Mouse (Mus musculus) midbrain, embryonic 11.5 days (tissue): ENCODE data around the gene Arid5a. TPM values are rescaled to one million over a fixed set of nuclear protein-coding genes. Genes with fewer than 3 reads are reported as not detected.

ENCODE experiments used
- ATAC-seq: fragments of 200-750 bp; cut with Nextera tagmentation; 2 replicates; pipeline ENCODE4 v1.8.0; 2017; ENCODE audit warnings: moderate TSS enrichment, moderate library complexity; ENCODE audit not compliant: low FRiP score
- DNase-seq: peaks from one replicate; pipeline ENCODE4 v3.0.0; 2015; ENCODE audit warnings: low spot score; ENCODE audit errors: missing footprints
- H3K27ac ChIP-seq: fragments of 300-500 bp; sonication (generic); 2 replicates; pipeline ENCODE4 v1.5.1; 2014; ENCODE audit warnings: low read depth, low read length
- H3K27me3 ChIP-seq: fragments of 300-500 bp; sonication (generic); 2 replicates; pipeline ENCODE4 v1.6.1; 2014; ENCODE audit warnings: mild to moderate bottlenecking, low read length, moderate library complexity, mixed read lengths; ENCODE audit not compliant: control insufficient read depth, insufficient read depth
- H3K36me3 ChIP-seq: fragments of 300-500 bp; sonication (generic); 2 replicates; pipeline ENCODE4 v1.6.1; 2014; ENCODE audit warnings: mild to moderate bottlenecking, low read length, moderate library complexity, mixed read lengths; ENCODE audit not compliant: control insufficient read depth, insufficient read depth
- H3K4me1 ChIP-seq: fragments of 300-500 bp; sonication (generic); 2 replicates; pipeline ENCODE4 v1.6.1; 2014; ENCODE audit warnings: low read length; ENCODE audit not compliant: control insufficient read depth, insufficient read depth
- H3K4me2 ChIP-seq: fragments of 300-500 bp; sonication (generic); 2 replicates; pipeline ENCODE4 v1.6.1; 2014; ENCODE audit warnings: mild to moderate bottlenecking, moderate library complexity
- H3K4me3 ChIP-seq: fragments of 300-500 bp; sonication (generic); 2 replicates; pipeline ENCODE4 v1.5.1; 2014; ENCODE audit warnings: low read depth, low read length
- H3K9ac ChIP-seq: fragments of 300-500 bp; sonication (generic); 2 replicates; pipeline ENCODE4 v1.6.1; 2014; ENCODE audit warnings: low read length
- H3K9me3 ChIP-seq: fragments of 300-500 bp; sonication (generic); 2 replicates; pipeline ENCODE4 v1.6.1; 2016; ENCODE audit warnings: low read length; ENCODE audit not compliant: control insufficient read depth
- WGBS: fragments of 180-500 bp; shearing (Covaris S2); extraction: QIAGEN DNeasy Blood & Tissue Kit; methylation state at CpG from one replicate; pipeline ENCODE4 v1.1.7; 2014; 5-methylcytosine and 5-hydroxymethylcytosine counted together
- polyA plus RNA-seq: library from polyadenylated mRNA; unstranded; fragments of >200 nt; fragmentation: Nextera tagmentation; extraction: Ambion mirVana; gene quantifications from 2 replicates; pipeline ENCODE4 v1.2.1, GENCODE M21; 2014

The Arid5a gene
- polyA plus RNA-seq, 1 experiment from 2014 or later, result 2.0 TPM

DNA sequence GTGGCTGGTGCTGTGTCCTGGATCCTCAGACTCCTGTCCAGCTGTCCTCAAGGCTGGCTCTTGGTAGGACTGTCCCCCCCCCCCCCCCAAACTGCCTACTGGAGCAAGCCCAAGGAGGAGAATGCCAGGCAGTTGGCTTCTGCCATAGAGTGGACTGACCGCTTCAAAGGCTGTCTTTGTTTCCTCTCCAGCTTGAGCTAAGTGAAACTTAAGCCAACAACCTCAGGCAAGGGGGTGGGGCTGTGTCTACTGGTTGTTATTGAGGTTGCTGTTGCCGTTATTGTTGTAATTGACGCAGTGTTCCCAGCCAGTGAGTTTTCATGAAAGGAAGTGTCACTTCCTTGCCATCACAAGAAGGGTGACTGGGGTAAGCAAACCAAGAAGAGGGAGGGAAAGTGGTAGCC lies 2.0 kb downstream of the Arid5a start:
- Histone ChIP-seq H3K4me3 (no peak overlapping the region), H3K9ac (no peak overlapping the region), H3K27ac (no peak overlapping the region), H3K4me1 (peaks cover 8% of the 10 kb centered on the region), H3K4me2 (no peak overlapping the region), H3K9me3 (no peaks in the 10 kb centered on the region), H3K36me3 (no peaks in the 10 kb centered on the region), H3K27me3 (peaks cover 13% of the 10 kb centered on the region; the same call in 1 of the 2 replicates)
- DNase-seq (peak; percentile 79), ATAC-seq (no peak)
- 26% methylated on average over 3 of the region's 3 CpGs for WGBS

- Histone ChIP-seq H3K9ac (no peak overlapping the region), H3K27ac (no peak overlapping the region), H3K4me2 (no peak overlapping the region), H3K4me1 (no peaks in the 10 kb centered on the region), H3K9me3 (no peaks in the 10 kb centered on the region), H3K36me3 (no peaks in the 10 kb centered on the region), H3K27me3 (no peaks in the 10 kb centered on the region), H3K4me3 (no peak overlapping the region)
- DNase-seq (peak; percentile 82), ATAC-seq (no peak)
- 88% methylated on average over 11 of the region's 11 CpGs for WGBS
These were observed 7.6 kb downstream of the Arid5a start for GRCm38 (mm10) chr1:36314959-36315775.

- no peak overlapping the region for H3K4me2 ChIP-seq
- H3K9ac ChIP-seq, result no peak overlapping the region
- H3K27me3 ChIP-seq, result no peaks in the 10 kb centered on the region
- H3K9me3 ChIP-seq, result no peaks in the 10 kb centered on the region
- DNase-seq, result peak; percentile 56
- no peak for ATAC-seq
- 89% methylated on average over 2 of the region's 2 CpGs for whole genome bisulfite sequencing
- no peaks in the 10 kb centered on the region for H3K4me1 ChIP-seq
- no peak overlapping the region for H3K27ac ChIP-seq
- H3K4me3 ChIP-seq, result no peak overlapping the region
- H3K36me3 ChIP-seq, result no peaks in the 10 kb centered on the region
These were observed 8.2 kb downstream of the Arid5a start for GRCm38 (mm10) chr1:36315776-36316100.

DNA sequence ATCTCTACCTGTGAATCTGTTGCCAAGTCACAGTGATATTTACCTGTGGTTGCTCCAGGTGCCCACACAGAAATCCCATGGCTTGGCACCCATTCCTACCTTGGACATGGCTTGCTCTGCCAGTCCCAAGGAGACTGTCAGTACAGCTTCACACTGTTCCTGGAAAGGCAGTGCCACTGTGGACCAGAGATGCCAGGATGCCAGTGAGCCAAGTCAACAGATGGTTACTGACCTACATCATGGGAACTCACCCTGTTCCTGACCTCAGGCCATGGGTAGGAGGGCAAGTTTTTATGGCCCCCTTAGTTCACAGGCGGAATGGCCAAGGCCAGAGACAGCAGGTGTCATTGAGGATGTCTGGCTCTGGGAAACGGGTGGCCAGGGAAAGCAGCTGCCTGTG lies 13.6 kb downstream of the Arid5a start:
- no peak overlapping the region for H3K4me3 ChIP-seq
- H3K36me3 ChIP-seq, result no peaks in the 10 kb centered on the region
- H3K27me3 ChIP-seq, result no peaks in the 10 kb centered on the region
- no peaks in the 10 kb centered on the region for H3K4me1 ChIP-seq
- no peak for ATAC-seq
- DNase-seq, result peak; percentile 51
- H3K9me3 ChIP-seq, result no peaks in the 10 kb centered on the region
- WGBS, result 80% methylated on average over 2 of the region's 2 CpGs
- H3K27ac ChIP-seq, result no peak overlapping the region
- H3K9ac ChIP-seq, result no peak overlapping the region
- no peak overlapping the region for H3K4me2 ChIP-seq

DNA sequence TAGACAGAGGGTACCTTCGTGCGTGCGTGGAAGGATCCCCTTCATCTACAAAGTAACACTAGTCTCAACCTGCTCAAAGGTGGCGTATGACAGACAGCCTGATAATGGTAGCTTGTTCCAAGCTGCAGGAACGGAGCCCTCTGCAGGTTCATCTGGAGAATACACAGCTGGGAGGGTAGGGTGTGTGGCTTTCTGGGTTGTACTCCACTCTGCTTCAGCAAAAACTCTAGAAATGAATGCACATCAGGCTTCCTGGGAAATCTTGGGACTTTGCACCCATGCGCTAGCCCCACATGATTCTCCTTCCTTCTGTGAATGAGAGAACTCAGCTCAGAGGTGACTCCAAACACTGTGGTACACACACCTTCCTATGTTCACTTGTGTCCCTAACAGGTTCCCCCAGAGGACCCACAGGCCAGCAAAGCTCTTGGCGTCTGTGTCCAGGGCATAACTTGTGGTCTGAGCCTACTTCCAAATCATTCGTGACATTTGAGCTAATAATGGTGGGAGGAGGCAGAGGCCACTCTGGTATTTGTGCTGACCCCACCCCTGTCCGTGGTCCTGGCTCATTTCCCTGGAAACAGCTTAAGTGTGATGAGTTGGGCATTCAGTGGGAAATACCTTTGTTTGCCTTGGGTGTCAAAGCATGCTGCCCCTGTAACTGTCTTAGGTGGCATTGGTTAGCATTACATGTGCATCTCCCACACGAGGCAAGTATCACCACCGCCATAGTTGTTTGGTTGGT lies 14.5 kb downstream of the Arid5a start:
- no peak overlapping the region for H3K27ac ChIP-seq
- no peak overlapping the region for H3K4me3 ChIP-seq
- no peak for ATAC-seq
- H3K27me3 ChIP-seq, result no peaks in the 10 kb centered on the region
- H3K4me2 ChIP-seq, result no peak overlapping the region
- no peak overlapping the region for H3K9ac ChIP-seq
- no peaks in the 10 kb centered on the region for H3K4me1 ChIP-seq
- DNase-seq, result no peak
- no peaks in the 10 kb centered on the region for H3K36me3 ChIP-seq
- H3K9me3 ChIP-seq, result no peaks in the 10 kb centered on the region
- 77% methylated on average over 11 of the region's 11 CpGs for WGBS

DNA sequence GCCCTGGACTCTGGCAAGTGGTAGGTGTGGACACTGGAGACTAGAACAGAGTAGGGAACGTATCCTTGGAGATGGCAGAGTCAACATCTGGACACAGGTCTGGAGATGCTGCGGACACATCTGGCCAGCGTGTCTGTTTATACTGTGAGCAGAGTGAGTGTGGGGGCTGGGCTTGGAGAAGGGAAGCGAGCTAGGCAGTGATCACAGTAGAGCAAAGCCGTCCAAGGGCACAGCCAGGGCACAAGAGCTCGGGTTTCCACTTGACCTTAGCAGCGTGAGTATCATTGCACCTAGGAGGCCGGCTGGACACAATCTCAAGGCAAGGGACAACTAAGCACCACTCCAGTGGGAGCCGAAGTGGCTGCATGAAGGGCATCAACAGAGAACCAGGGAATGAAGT lies 15.5 kb downstream of the Arid5a start:
- Histone ChIP-seq H3K4me2 (no peak overlapping the region), H3K27me3 (no peaks in the 10 kb centered on the region), H3K27ac (no peak overlapping the region), H3K9me3 (no peaks in the 10 kb centered on the region), H3K9ac (no peak overlapping the region), H3K36me3 (no peaks in the 10 kb centered on the region), H3K4me3 (no peak overlapping the region), H3K4me1 (no peaks in the 10 kb centered on the region)
- peak; percentile 56 for DNase-seq
- 79% methylated on average over 9 of the region's 9 CpGs for WGBS
- no peak for ATAC-seq

DNA sequence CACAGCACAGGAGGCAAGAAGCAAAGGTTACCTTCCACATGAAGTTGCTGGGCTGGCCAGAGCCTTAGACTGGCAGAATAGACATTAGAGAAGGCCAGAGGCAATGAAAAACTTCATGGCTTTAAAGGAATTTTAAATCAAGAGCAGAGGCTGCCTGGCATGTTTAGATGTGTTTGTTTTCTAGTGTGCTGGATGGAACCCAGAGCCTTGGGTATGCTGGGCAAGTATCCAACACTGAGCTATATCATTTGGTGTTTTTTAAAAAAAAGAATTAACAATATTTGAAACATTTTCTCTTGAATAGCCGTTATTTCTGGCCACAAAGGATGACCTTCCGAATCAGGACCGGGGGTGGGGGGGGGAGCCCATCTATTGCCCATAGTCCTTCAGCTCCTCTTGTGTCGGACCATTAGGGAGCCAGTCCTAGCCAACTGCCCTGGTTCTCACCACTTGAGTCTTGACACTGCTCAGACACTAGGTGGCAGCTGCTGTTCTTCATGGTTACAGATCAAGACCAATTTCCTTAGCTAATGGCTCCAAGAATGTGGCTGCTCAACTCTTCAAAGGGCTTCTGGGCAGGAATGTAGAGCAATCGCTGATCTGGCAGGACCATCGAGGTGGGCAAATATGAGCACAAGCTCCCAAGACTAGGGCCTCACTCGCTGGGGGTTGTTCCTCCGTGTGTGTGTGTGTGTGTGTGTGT lies 16.4 kb downstream of the Arid5a start:
- ATAC-seq, result no peak

GRCm38 (mm10) chr1:36325900-36326321 lies 18.4 kb downstream of the Arid5a start:
- Histone ChIP-seq H3K4me1 (no peaks in the 10 kb centered on the region), H3K27ac (no peak overlapping the region), H3K4me3 (no peak overlapping the region), H3K36me3 (peaks cover 3% of the 10 kb centered on the region; the same call in 1 of the 2 replicates), H3K4me2 (no peak overlapping the region), H3K27me3 (no peaks in the 10 kb centered on the region), H3K9ac (no peak overlapping the region), H3K9me3 (no peaks in the 10 kb centered on the region)
- WGBS, result 85% methylated on average over 2 of the region's 2 CpGs
- peak; percentile 64 for DNase-seq
- ATAC-seq, result no peak

More for the DNA sequence above, 16.4 kb downstream of the Arid5a start:
- Histone ChIP-seq H3K9ac (no peak overlapping the region), H3K27me3 (no peaks in the 10 kb centered on the region), H3K4me3 (no peak overlapping the region), H3K36me3 (no peaks in the 10 kb centered on the region), H3K27ac (no peak overlapping the region), H3K4me1 (no peaks in the 10 kb centered on the region), H3K9me3 (no peaks in the 10 kb centered on the region), H3K4me2 (no peak overlapping the region)
- 62% methylated on average over 8 of the region's 8 CpGs for WGBS
- peak; percentile 88 for DNase-seq

DNA sequence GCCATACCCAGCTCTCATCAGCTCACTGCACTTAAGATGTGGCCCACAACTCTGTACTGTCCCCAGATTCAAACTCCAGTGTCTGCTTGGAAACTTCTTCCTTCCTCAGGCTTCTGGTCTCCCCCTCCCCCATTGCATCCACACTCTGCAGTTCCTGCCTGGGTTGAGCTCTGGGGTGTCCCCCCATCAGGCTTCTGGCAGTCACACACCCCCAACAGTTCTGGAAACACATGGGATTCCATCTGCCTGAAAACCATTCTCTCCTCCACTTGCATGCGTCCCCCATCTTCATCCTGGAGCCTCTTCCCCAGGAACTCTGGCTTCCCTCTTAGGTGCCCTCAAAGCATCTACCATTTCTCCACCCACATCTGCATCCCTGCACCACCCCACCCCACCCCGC lies 19.3 kb downstream of the Arid5a start:
- no peak overlapping the region for H3K27ac ChIP-seq
- no peaks in the 10 kb centered on the region for H3K4me1 ChIP-seq
- ATAC-seq (no peak), DNase-seq (no peak)
- no peak overlapping the region for H3K9ac ChIP-seq
- no peak overlapping the region for H3K4me2 ChIP-seq
- H3K9me3 ChIP-seq, result no peaks in the 10 kb centered on the region
- WGBS, result 85% methylated on average over 2 of the region's 2 CpGs
- H3K36me3 ChIP-seq, result peaks cover 3% of the 10 kb centered on the region; the same call in 1 of the 2 replicates
- no peaks in the 10 kb centered on the region for H3K27me3 ChIP-seq
- no peak overlapping the region for H3K4me3 ChIP-seq
